Mouse (Mus musculus) embryo, embryonic 11.5 days (tissue): ENCODE measurements at regions not wholly inside any gene's neighbourhood (a gene's known extent, or its start where the extent isn't known, plus 50 kb on each side); places are given as distances from the start of the nearest gene placed in this dataset.
"Not testable (repeated sequence)": the region's sequence is repeated elsewhere in the genome, so short reads cannot be mapped to it uniquely, and the experiment has no call there.

Source experiments
- DNase-seq: peaks from one replicate; pipeline ENCODE4 v3.0.0-alpha.2; 2012; ENCODE audit warnings: low read depth, low spot score

DNA sequence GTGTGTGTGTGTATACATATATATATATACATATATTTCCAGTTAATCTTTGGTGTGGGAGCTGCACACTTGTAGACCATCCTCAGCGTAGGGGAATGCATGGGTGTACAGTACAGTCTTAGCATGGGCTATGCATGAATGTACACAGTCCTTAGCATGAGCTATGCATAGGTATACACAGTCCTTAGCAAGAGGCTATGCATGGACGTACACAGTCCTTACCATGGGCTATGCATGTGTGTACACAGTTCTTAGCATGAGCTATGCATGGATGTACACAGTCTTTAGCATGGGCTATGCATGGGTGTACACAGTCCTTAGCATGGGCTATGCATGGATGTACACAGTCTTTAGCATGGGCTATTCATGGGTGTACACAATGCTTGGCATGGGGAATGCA, 70.5 kb downstream of the Rchy1 start:
- no peak for DNase-seq

DNA sequence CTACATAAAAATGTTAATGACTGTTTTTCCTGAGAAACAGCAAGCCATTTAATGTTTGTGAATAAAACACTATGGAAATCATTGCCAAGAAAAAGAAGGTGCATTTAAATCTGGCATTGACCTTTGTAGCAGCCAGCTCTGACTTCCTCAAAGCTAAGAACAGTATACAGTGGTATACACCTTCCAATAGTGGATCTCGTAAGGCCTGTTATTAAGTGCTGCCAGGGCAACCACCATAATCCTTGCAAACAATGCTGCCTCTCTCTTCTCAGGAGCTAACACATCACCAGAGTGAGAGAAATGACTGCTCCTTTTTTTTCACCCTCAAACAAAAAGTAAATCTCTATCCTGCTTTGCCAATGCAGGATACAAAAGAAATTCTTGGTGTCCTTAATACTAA, 81.1 kb downstream of the Rchy1 start:
- no peak for DNase-seq

DNA sequence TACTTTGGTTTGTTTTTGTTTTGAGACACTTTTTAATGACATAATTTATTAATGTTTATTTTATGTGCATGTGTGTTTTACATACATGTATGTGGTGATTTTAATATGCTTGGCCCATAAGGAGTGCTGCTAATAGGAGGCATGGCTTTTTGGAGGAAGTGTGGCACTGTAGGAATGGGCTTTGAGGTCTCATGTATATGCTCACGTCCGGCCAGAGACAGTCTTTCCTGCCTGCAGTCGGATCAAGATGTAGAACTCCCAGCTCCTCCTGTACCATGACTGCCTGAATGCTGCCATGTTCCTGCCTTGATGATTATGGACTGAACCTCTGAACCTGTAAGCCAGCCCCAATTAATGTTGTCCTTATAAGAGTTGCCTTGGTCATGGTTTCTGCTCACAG, 82.6 kb downstream of the Rchy1 start:
- no peak for DNase-seq

DNA sequence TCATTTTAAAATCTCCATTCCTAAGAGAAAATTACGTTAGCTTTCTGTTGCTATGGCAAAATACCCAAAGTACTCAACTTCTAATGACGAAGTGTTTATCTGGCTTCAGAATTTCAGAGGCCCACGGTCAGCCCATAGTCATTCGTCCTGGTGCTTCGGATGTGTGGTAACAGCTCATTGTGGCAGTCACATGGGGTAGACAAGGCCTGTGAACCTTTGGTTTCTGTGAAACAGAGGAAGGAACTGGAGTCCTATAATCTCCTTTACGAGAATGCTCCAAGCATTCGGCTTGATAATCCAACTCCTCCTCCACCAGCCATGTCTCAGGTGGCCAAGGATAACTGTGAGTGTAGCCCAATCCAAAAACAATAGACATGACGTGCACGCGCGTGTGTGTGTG, 84.2 kb downstream of the Rchy1 start:
- no peak for DNase-seq

DNA sequence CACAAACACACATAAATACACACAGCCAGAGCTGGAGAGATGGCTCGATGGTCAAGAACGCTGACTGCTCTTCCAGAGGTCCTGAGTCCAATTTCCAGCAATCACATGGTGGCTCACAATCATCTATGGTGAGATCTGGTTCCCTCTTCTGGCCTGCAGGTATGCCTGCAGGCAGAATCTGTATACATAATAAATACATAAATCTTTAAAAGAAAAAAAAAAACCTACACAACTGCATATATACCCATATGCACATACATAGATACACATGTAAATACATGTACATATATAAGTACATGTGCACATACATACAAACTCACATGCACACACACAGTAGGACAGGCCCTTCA, 86.2 kb downstream of the Rchy1 start:
- no peak for DNase-seq

DNA sequence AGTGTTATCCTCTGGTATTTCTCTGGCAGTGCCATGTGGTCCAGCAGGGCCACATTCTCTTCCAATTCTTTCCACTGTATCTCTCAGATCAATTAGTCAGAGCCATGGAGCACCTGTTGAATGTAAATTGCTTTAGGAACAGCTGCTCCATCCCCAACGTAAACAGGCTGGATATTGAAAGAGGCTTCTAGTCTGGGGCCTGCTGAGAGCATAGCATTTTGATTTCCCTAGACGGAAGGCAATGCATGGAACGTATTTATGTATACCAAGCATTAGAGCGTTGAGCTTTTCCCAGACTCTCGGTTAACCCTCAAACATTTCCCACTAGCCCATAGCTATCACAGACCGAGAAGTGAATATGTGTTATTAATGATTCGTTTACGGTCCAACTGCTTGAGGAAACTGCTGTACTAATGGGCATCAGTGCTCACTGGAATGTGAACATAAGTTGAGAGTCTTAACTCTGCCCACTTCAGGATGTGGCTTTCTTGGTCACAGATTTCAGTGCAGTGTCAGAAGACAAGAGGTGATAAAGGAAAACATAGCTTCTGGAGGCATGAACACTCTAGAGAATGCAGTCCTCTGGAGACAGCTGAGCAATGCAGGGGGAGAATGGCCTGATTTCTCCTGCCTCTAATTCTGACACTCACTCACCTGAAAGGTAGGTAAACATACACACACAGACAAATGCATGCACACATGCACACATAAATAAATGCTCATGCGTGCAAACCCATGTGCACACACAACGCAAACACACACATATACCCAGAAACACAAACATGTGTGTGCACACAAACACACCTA, 86.8 kb downstream of the Rchy1 start:
- DNase-seq = no peak

DNA sequence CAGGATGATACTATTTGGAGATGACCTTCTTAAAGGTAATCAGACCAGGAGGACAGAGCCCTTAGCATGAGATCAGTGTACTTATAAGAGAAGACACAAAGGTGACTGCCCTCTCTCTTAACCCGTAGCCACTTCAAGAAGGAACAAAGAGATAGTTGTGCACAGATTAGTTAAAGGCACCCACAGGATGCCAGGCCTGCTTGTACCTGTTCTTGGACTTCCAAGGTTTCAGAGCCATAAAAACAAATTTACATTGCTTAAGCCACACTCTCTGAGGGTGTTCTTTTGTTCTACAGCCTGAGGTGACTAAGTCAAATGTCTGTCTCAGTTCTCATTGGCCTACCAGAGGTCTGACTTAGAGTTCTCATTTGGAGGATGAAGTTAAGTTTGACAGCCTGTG, 90.1 kb downstream of the Rchy1 start:
- no peak for DNase-seq

DNA sequence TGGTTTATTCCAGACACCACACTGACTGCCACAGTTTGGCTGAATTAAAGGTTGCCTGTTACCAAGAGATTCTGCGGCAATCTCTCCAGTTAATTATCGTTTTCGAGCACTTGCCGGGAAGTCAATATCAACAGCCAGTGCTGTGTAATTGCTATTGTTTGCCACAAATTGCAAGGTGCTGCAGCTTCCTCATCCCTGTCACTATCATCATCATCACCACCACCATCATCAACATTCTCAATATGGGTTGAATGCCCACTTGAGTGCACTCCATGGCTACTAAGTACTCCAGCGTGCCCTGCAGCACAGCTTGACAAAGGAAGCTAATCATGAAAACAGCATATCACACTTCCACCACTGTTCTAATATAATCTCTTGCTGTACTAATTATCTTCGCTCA, 93.1 kb downstream of the Rchy1 start:
- DNase-seq = no peak

DNA sequence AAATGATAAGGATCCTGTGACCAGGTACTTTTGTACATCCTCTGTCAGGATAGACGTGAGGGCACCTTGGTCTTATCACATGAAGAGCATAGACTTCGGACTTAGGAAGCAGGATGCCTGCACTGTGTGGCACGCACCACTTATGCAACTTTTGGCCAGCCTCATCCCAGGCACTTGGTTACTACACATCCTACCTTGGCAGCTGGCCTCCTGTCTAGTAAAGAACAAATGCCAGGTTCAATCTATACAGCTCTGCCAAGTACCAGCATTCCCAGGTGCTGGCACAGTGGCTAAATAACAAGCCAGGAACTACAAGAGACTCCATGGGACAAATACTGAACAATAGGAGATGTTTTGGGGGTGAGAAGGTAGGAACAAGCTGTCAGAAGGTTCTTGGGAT, 96.7 kb downstream of the Rchy1 start:
- no peak for DNase-seq

DNA sequence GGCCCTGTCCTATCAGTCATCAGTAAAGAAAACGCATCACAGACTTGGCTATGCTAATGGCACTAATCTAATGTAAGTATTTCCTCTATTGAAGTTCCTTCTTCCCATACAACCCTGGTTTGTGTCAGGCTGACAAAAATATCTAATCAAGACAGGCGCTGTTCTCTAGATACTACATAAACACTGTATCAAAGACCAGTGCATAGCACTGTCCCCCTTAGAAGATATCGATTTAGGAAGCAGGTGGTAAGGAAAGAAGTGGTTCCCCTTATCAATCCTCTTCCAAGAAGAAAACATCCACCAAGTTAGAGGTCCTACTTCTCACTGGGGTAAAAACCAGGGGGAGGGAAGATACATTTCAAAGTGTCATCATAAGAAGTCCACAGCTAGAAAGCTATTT, 97.5 kb downstream of the Rchy1 start:
- no peak for DNase-seq

DNA sequence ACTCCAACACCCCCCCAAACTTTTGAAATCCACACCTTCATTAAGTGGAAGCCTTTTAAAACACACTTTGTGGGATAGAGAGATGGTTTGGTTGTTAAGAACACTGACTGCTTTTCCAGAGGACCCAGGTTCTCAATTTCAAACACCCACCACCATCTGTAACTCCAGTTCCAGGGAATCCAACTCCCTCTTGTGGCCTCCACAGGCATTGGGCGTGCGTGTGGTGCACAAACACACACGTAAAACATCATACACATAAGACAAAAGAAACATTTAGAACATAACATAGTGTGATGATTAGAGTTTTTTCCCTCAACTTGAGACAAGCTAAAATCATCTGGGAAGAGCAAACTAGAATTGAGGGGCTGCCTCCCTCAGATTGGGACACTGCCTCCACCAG, 100.0 kb downstream of the Rchy1 start:
- DNase-seq = no peak

DNA sequence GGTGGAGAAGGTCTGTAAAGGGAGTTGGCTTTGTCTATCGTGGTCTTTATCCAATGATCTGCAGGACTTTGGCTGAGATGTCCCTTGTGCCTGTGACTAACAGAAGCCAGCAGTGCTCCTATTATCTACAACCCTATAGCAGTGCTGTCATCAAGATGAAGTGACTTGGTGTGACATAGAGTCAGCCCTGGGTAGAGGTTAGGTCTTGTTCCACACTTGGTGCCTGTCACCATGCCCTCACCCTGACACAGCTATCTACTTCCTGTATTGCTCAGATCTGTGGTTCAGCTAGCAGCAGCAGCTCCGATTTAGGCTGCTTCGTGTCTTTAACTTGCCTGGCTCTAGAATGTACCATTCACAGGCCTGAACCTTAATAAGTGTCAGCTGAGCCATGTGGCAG, 100.6 kb downstream of the Rchy1 start:
- no peak for DNase-seq

DNA sequence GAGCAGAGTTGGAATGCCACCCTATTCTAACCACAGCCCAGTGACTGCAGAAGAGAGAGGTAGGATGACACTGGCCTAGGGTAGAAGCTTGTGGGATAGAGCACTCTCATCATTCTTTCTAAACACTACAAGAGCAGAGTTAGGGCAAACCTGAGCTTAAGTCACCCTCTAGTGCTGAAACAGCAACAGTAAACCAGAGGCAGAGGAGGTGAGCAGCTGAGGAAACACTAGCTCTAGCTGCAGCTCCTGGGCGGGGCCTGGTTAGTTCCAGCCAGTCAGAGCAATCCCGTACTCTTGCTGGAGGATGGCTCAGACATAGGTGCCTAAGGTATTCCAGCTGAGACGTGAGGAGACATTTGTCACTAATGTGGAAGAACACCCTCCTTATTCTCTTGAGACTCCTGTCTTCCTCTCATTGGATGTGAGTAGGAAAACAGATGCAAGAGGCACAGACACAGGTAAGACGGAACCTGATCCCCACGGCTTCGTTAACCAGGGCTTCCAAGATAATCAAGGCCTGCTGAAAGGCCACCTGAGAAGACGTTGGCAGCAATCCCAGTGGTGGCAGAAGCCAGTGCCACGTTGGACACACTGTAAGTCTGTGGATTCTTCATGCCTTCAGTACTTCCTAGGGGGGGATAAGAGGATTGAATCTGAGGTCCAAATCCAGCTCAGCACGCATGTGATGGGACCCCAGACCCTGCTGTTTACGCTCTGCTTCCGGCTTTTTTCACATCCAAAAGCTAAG, 101.3 kb downstream of the Rchy1 start:
- no peak for DNase-seq

DNA sequence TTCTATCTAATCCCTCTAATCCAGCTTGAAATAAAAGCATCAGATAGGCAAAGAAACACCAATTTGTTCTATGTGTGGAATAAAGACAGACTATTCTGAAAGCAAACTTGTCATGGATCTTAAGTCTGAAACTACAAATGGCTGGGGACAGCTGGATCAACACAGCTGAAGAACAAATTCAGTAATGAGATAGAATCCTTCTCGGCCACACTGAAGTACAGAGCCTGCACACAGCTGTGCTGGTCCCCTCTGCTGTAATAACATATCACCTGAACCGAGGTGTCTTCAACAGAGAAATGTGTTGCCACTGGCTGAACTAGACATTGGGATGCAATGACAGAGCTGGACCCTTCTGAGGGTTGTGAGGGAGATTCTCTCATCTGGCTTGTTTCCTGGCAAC, 102.4 kb downstream of the Rchy1 start:
- DNase-seq = no peak

DNA sequence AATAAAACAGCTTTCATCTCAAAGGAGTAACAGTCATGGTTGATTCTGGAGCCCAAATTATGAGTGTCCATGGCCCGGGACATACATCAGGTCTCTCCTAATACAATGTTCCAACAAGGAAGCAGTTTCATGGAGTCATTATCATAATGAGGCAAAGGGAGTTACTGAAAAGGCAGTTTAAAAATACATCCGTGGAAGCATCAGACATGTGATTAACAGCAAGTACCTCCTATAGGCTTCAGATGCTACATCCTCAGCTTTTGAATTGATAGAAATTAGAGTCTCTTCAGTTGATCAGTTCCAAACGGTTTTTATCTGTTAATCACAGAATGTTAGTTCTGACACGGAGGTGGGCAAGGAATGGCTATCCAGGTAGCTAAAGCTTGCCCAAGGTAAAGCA, 110.5 kb downstream of the Rchy1 start:
- DNase-seq = no peak

DNA sequence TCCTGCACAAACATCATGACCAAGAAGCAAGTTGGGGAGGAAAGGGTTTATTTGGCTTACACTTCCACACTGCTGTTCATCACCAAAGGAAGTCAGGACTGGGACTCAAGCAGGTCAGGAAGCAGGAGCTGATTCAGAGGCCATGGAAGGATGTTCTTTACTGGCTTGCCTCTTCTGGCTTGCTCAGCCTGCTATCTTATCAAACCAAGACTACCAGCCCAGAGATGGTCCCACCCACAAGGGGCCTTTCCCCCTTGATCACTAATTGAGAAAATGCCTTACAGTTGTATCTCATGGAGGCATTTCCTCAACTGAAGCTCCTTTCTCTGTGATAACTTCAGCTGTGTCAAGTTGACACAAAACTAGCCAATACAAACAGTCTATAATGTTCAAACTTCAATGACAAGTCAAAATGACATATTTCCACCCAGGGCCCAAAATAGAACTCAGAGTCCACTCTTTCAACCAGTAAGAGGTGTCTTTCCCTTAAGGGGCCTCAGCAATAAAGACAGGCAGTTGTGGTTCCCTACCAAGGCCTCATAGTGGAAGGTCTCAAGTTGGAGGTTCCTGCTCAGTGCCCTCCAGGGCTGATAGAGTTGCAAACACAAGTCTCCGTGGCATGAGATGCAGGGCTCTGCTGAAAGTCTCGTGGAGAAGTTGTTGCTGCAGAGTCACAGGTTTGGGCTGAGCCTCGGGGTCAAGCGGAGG, 111.9 kb downstream of the Rchy1 start:
- DNase-seq = not testable (repeated sequence)

DNA sequence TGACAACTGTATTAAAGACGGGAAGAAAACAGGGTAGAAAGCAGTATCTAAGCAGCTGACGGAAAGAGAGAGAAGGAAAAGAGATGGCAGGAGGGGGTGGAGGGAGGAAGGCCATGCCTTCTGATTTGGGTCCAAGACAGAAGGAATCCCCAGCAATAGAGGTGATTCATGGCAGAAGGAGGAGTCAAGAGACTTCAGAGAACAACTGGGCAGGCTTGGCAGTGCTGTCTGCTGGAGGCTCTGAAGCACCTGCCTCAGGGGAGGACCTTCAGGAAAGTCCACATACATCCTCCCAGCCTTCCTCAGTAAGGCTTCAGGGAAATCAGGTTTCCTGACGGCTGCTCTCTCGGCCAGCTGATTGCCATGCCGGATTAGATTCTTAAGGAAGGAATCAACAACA, 112.4 kb downstream of the Rchy1 start:
- DNase-seq = no peak

DNA sequence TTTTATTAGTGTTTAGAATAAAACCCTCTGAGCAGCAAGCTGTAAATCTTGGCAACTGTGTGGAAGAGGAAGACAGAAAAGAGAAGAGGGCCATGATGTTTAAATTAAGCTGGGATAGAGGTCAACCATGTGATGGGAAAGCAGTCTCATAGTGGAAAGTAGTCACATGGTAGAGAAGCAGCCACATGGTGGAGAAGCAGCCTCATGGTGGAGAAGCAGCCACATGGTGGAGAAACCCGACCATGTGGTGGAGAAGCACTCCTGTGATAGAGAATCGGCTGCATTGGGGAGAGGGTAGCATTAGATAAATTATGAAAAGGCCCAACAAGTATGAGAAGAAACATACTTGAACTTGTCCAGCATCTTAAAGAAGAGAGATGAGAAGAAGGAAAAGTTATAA, 113.3 kb downstream of the Rchy1 start:
- DNase-seq = no peak

DNA sequence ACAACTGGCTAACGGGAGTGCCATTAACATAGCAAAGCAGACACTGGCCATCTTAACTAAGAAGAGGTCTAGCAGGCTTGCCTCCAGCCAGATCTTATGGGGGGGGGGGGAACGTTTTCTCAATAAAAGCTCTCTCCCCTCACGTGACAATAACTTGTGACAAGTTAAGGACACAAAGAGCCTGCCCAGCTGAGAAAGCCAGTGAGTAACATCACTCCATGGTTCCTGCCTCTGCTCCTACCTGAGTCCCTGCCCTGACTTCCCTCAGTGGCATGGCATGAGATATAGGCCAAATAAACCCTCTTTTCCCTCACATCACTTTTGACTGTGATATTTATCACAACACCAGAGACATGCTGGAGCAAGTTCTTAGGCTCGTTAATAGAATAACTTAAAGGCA, 113.8 kb downstream of the Rchy1 start:
- no peak for DNase-seq

DNA sequence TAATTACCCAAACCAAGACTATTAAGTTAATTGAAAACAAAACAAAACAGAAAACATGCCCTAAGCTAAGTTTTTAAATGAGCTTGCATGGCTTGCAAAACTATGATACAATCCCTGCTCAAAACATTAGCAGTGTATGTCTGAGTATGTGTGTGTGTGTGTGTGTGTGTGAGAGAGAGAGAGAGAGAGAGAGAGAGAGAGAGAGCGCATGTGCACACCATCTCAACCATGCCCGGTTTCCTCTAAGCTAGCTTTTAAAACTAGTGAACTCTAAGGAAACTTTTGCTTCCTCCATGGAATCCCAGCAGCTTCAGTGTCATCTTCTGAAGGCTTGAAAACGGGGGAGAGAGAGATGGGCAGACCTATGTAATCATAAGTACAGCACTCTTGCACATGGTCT, 114.3 kb downstream of the Rchy1 start:
- no peak for DNase-seq

DNA sequence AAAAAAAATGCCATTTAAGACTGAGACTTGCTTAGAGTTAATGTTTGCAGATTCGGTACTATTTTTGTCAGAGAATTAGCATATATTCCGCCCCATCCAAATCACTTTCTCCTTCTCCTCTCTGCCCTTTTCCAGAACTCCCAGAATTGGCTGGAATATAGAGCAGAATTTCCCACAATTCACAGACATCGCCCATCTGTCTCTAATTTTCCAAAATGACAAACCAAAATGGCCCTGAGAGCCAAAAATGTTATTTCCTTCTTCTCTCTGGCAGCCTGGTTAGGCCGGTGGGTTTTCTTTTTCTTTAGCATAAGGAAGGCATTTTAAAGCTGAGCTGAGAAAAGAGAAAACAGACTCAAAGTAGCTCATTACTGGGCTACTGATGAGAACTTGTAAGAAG, 119.8 kb downstream of the Rchy1 start:
- no peak for DNase-seq

DNA sequence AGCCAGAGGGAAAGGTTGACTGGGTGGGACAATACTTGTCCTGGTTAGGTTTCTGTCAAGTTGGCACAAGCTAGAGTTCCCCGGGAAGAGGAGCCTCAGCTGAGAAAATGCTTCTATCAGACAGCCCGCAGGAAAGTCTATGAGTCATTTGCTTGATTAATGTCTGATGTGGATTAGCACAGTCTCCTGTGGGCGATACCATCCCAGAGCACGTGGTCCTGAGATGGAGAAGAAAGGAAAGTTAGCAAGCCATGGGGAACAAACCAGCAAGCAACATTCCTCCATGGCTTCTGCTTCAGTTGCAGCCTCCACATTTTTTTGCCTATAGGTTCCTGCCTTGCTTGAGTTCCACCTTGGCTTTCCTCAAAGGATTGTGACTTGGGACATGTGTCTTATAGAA, 121.8 kb downstream of the Rchy1 start:
- DNase-seq = no peak

DNA sequence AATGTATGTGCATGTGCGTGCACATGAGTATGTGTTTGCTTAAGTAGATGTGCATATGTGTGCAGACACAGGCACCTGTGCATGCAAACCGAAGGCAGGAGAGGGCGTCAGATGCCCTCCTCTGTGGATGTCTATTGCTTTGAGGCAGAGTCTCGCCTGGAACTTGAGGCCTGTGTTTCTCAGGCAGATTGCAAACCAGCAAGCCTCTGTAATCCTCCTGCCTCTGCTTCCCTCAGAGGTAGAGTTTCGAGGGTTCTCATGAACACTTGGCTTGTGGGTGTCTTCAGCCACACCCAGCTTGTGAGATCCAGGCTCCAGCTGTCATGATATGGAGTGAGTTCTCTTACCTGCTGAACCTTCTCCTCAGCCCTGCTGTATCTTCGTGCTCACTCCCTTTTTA, 134.4 kb downstream of the Rchy1 start:
- DNase-seq = no peak
